In the genomic region with DNA sequence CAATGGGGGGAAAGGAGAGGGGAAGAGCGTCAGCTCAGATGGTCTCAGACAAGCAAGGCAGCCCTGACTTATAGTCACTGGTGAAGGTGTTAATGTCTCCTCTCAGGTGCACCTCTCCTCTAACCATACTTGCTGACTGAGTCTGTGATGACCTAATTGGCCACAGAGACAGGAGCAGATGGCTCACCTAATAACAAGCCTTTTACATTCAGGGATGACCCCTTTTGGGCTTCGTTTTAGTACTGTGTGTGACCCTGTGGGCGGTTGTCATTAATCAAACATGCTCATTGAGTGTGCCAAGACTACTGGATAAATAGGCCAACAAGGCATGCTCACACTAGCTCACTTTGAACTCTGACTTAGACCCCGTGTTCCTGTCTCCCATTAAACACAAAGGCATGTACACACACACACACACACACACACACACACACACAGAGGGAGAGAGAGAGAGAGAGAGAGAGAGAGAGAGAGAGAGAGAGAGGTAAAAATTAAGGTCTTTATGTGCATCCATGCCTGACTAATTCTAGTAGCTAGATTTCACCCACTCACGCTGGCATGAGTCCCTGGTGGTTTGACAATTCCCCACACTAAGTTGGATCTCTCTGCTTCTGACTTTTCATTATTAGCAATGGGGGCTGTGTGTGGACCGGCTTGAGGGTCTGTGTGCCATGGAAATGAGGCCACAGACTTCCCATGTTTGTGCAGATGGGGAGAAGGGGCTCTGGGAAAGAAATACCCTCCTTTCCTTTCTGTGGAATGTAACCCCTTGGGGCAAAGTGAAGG, we compare ENCODE assay signal across 9 mouse cellular contexts.
A peak's percentile ranks its signal among the peaks of the same experiment; 100 is the strongest.
DNase-seq lines count a peak whose midpoint lies in the region; ATAC-seq and TF ChIP-seq lines count a peak whose summit lies in the region.
"Had no signal": no experiment of that assay in that cellular context is flagged by ENCODE, and none has a peak within 500 bp of the region (broad histone marks: within the 10 kb centered on the region; RNA-seq: fewer than 3 reads in every experiment).

No protein-coding gene starts in this region.

- TF ChIP-seq CTCF in lung, embryonic 14.5 days (IDR thresholded peaks at IDR 0.05; ENCODE audit: low read depth), result no peak
- no peak for TF ChIP-seq CTCF in lung, postnatal 0 days (IDR thresholded peaks at IDR 0.05)

- no peaks in the 10 kb centered on the region for H3K36me3 ChIP-seq in forebrain, embryonic 14.5 days (ENCODE audit: control insufficient read depth, insufficient read depth, low read length)
- no peaks in the 10 kb centered on the region for H3K36me3 ChIP-seq in forebrain, embryonic 16.5 days (ENCODE audit: control insufficient read depth, insufficient read depth)
- no peaks in the 10 kb centered on the region for H3K36me3 ChIP-seq in lung, embryonic 14.5 days (ENCODE audit: insufficient read depth)
- no peaks in the 10 kb centered on the region for H3K36me3 ChIP-seq in lung, postnatal 0 days (ENCODE audit: insufficient read depth, low read length)
- H3K36me3 ChIP-seq: limb, embryonic 15.5 days had no signal

- H3K9ac ChIP-seq in forebrain, embryonic 14.5 days (ENCODE audit: low read length), result no peak overlapping the region
- no peak overlapping the region for H3K9ac ChIP-seq in forebrain, embryonic 16.5 days (replicated peaks; ENCODE audit: low read depth, low read length)
- no peak overlapping the region for H3K9ac ChIP-seq in lung, embryonic 14.5 days
- no peak overlapping the region for H3K9ac ChIP-seq in lung, postnatal 0 days (replicated peaks; ENCODE audit: low read depth)
- H3K9ac ChIP-seq: limb, embryonic 15.5 days had no signal

- DNase-seq in forebrain, embryonic 14.5 days (ENCODE audit: low spot score), result peak; percentile 10
- peak; percentile 12 for DNase-seq in lung, embryonic 14.5 days
- DNase-seq in lung, postnatal 0 days (ENCODE audit: low spot score), result no peak
- peak; percentile 23 for DNase-seq in kidney, postnatal 14 days
- DNase-seq in right cerebral cortex, postnatal 25 days, result peak; percentile 33
- DNase-seq in ovary, adult 18-20 months (ENCODE audit: low spot score), result no peak
- no peak for DNase-seq in testis, postnatal 10 days (ENCODE audit: low spot score)

- H3K4me3 ChIP-seq in forebrain, embryonic 14.5 days (ENCODE audit: low read depth, low read length), result no peak overlapping the region
- no peak overlapping the region for H3K4me3 ChIP-seq in forebrain, embryonic 16.5 days (replicated peaks; ENCODE audit: low read length)
- no peak overlapping the region for H3K4me3 ChIP-seq in lung, embryonic 14.5 days (ENCODE audit: low read depth, low read length)
- no peak overlapping the region for H3K4me3 ChIP-seq in lung, postnatal 0 days (ENCODE audit: low read depth, low read length)
- H3K4me3 ChIP-seq: limb, embryonic 15.5 days had no signal

- no peak for TF ChIP-seq EP300 in lung, postnatal 0 days (IDR thresholded peaks at IDR 0.05)

- H3K27me3 ChIP-seq in forebrain, embryonic 14.5 days (replicated peaks; ENCODE audit: control insufficient read depth, insufficient read depth, low read length), result no peaks in the 10 kb centered on the region
- H3K27me3 ChIP-seq in forebrain, embryonic 16.5 days (replicated peaks; ENCODE audit: control insufficient read depth, insufficient read depth, low read length), result no peaks in the 10 kb centered on the region
- H3K27me3 ChIP-seq in lung, embryonic 14.5 days (ENCODE audit: insufficient read depth, low read length), result no peaks in the 10 kb centered on the region
- H3K27me3 ChIP-seq in lung, postnatal 0 days (replicated peaks; ENCODE audit: insufficient read depth, low read length), result no peaks in the 10 kb centered on the region
- H3K27me3 ChIP-seq: limb, embryonic 15.5 days had no signal

- no peak overlapping the region for H3K4me2 ChIP-seq in forebrain, embryonic 14.5 days (ENCODE audit: low read length)
- H3K4me2 ChIP-seq in forebrain, embryonic 16.5 days (ENCODE audit: low read length), result no peak overlapping the region
- no peak overlapping the region for H3K4me2 ChIP-seq in lung, embryonic 14.5 days
- no peak overlapping the region for H3K4me2 ChIP-seq in lung, postnatal 0 days (replicated peaks; ENCODE audit: low read depth, low read length)
- H3K4me2 ChIP-seq: limb, embryonic 15.5 days had no signal

- no peak overlapping the region for H3K27ac ChIP-seq in forebrain, embryonic 14.5 days (ENCODE audit: low read depth, low read length)
- no peak overlapping the region for H3K27ac ChIP-seq in forebrain, embryonic 16.5 days (ENCODE audit: low read length)
- H3K27ac ChIP-seq in lung, embryonic 14.5 days (ENCODE audit: low read depth), result no peak overlapping the region
- H3K27ac ChIP-seq in lung, postnatal 0 days (ENCODE audit: low read length), result no peak overlapping the region
- H3K27ac ChIP-seq: limb, embryonic 15.5 days had no signal

- WGBS in forebrain, embryonic 14.5 days, result 63% methylated on average over 6 of the region's 6 CpGs
- WGBS in forebrain, embryonic 16.5 days, result 57% methylated on average over 6 of the region's 6 CpGs
- WGBS in lung, embryonic 14.5 days, result 58% methylated on average over 6 of the region's 6 CpGs
- 55% methylated on average over 6 of the region's 6 CpGs for WGBS in lung, postnatal 0 days

- H3K9me3 ChIP-seq in forebrain, embryonic 14.5 days (replicated peaks; ENCODE audit: control insufficient read depth, low read length), result no peaks in the 10 kb centered on the region
- no peaks in the 10 kb centered on the region for H3K9me3 ChIP-seq in forebrain, embryonic 16.5 days (ENCODE audit: control insufficient read depth, low read length)
- H3K9me3 ChIP-seq in lung, embryonic 14.5 days (ENCODE audit: low read depth, low read length), result no peaks in the 10 kb centered on the region
- no peaks in the 10 kb centered on the region for H3K9me3 ChIP-seq in lung, postnatal 0 days (ENCODE audit: low read length)
- H3K9me3 ChIP-seq: limb, embryonic 15.5 days had no signal

- H3K4me1 ChIP-seq in forebrain, embryonic 14.5 days (ENCODE audit: control insufficient read depth, insufficient read depth, low read length), result peaks cover under 1% of the 10 kb centered on the region
- H3K4me1 ChIP-seq in forebrain, embryonic 16.5 days (replicated peaks; ENCODE audit: control insufficient read depth, insufficient read depth, low read length), result peaks cover 3% of the 10 kb centered on the region
- peaks cover 8% of the 10 kb centered on the region; the same call in 1 of the 2 replicates for H3K4me1 ChIP-seq in lung, embryonic 14.5 days (ENCODE audit: insufficient read depth)
- H3K4me1 ChIP-seq in lung, postnatal 0 days (ENCODE audit: insufficient read depth, low read depth, low read length), result 0 out of 2 replicates have a peak, but pooled peaks cover 7% of the 10 kb centered on the region

- ATAC-seq in forebrain, embryonic 14.5 days, result no peak
- ATAC-seq in forebrain, embryonic 16.5 days, result no peak
- no peak for ATAC-seq in lung, embryonic 14.5 days (ENCODE audit: insufficient read depth)
- no peak for ATAC-seq in lung, postnatal 0 days

Comparison
In these comparisons a context has a peak if more than half of its experiments do, and no peak if none do; other contexts are left out.
1. DNase-seq: peak in forebrain, embryonic 14.5 days (single experiment), lung, embryonic 14.5 days (single experiment), kidney, postnatal 14 days (single experiment) and right cerebral cortex, postnatal 25 days (single experiment); none in lung, postnatal 0 days (single experiment), ovary, adult 18-20 months (single experiment) and testis, postnatal 10 days (single experiment).